Mouse (Mus musculus): Measurements from ENCODE around the gene Gm37240. TPM values are rescaled to one million over a fixed set of nuclear protein-coding genes. Genes with fewer than 3 reads are reported as not detected.
A peak's percentile ranks its signal among the peaks of the same experiment; 100 is the strongest.

Gene Gm37240
- polyA plus RNA-seq, 1 experiment from 2014 or later = 0.52 TPM

GRCm38 (mm10) chr3:84505193-84505592 lies 1382.1 kb downstream of the Gm37240 start:
- Histone ChIP-seq H3K4me1 (peaks cover 22% of the 10 kb centered on the region), H3K4me3 (no peak overlapping the region), H3K27ac (no peak overlapping the region), H3K36me3 (peaks cover 14% of the 10 kb centered on the region; the same call in 1 of the 2 replicates), H3K9me3 (replicated peaks) (no peaks in the 10 kb centered on the region), H3K27me3 (replicated peaks) (no peaks in the 10 kb centered on the region), H3K4me2 (no peak overlapping the region), H3K9ac (no peak overlapping the region)
- WGBS (ENCODE audit: insufficient replicate concordance) = 39% methylated on average over 4 of the region's 4 CpGs
- ATAC-seq = 0 out of 2 replicates have a peak, but pooled peaks have one; percentile 37

GRCm38 (mm10) chr3:84504291-84504690 lies 1383.0 kb downstream of the Gm37240 start:
- WGBS (ENCODE audit: insufficient replicate concordance) = 57% methylated on average over 8 of the region's 8 CpGs
- Histone ChIP-seq H3K36me3 (peaks cover 12% of the 10 kb centered on the region; the same call in 1 of the 2 replicates), H3K4me3 (no peak overlapping the region), H3K27ac (no peak overlapping the region), H3K4me2 (no peak overlapping the region), H3K9ac (no peak overlapping the region), H3K9me3 (replicated peaks) (no peaks in the 10 kb centered on the region), H3K4me1 (peaks cover 22% of the 10 kb centered on the region), H3K27me3 (replicated peaks) (no peaks in the 10 kb centered on the region)
- no peak for ATAC-seq

GRCm38 (mm10) chr3:84502101-84502500 lies 1385.2 kb downstream of the Gm37240 start:
- ATAC-seq = no peak
- Histone ChIP-seq H3K9me3 (replicated peaks) (no peaks in the 10 kb centered on the region), H3K27ac (no peak overlapping the region), H3K36me3 (peaks cover 11% of the 10 kb centered on the region; the same call in 1 of the 2 replicates), H3K27me3 (replicated peaks) (no peaks in the 10 kb centered on the region), H3K4me1 (peaks cover 22% of the 10 kb centered on the region), H3K4me3 (no peak overlapping the region), H3K4me2 (no peak overlapping the region), H3K9ac (no peak overlapping the region)
- WGBS (ENCODE audit: insufficient replicate concordance) = 77% methylated on average over 2 of the region's 2 CpGs

GRCm38 (mm10) chr3:84500491-84500890 lies 1386.8 kb downstream of the Gm37240 start:
- Histone ChIP-seq H3K9ac (no peak overlapping the region), H3K27ac (no peak overlapping the region), H3K4me1 (peaks cover 20% of the 10 kb centered on the region), H3K27me3 (replicated peaks) (no peaks in the 10 kb centered on the region), H3K4me3 (no peak overlapping the region), H3K36me3 (peaks cover 11% of the 10 kb centered on the region; the same call in 1 of the 2 replicates), H3K4me2 (no peak overlapping the region), H3K9me3 (replicated peaks) (no peaks in the 10 kb centered on the region)
- no peak for ATAC-seq
- WGBS (ENCODE audit: insufficient replicate concordance) = 86% methylated on average over 10 of the region's 10 CpGs

GRCm38 (mm10) chr3:84497718-84498117 lies 1389.6 kb downstream of the Gm37240 start:
- Histone ChIP-seq H3K4me1 (0 out of 2 replicates have a peak, but pooled peaks cover 6% of the 10 kb centered on the region), H3K36me3 (peaks cover 16% of the 10 kb centered on the region), H3K9ac (no peak overlapping the region), H3K4me3 (no peak overlapping the region), H3K27ac (no peak overlapping the region), H3K27me3 (replicated peaks) (no peaks in the 10 kb centered on the region), H3K9me3 (replicated peaks) (no peaks in the 10 kb centered on the region), H3K4me2 (no peak overlapping the region)
- ATAC-seq = no peak
- 82% methylated on average over 11 of the region's 11 CpGs for WGBS (ENCODE audit: insufficient replicate concordance)

GRCm38 (mm10) chr3:84492657-84493056 lies 1394.7 kb downstream of the Gm37240 start:
- 0 out of 2 replicates have a peak, but pooled peaks cover 8% of the 10 kb centered on the region for H3K4me1 ChIP-seq
- H3K9me3 ChIP-seq (replicated peaks) = no peaks in the 10 kb centered on the region
- H3K27ac ChIP-seq = no peak overlapping the region
- 69% methylated on average over 8 of the region's 8 CpGs for whole genome bisulfite sequencing (ENCODE audit: insufficient replicate concordance)
- peaks cover 13% of the 10 kb centered on the region for H3K36me3 ChIP-seq
- H3K4me2 ChIP-seq = no peak overlapping the region
- no peak for ATAC-seq
- no peak overlapping the region for H3K9ac ChIP-seq
- H3K27me3 ChIP-seq (replicated peaks) = no peaks in the 10 kb centered on the region
- no peak overlapping the region for H3K4me3 ChIP-seq

GRCm38 (mm10) chr3:84492148-84492547 lies 1395.2 kb downstream of the Gm37240 start:
- Histone ChIP-seq H3K27ac (no peak overlapping the region), H3K4me3 (no peak overlapping the region), H3K27me3 (replicated peaks) (no peaks in the 10 kb centered on the region), H3K4me2 (no peak overlapping the region), H3K9ac (no peak overlapping the region), H3K4me1 (0 out of 2 replicates have a peak, but pooled peaks cover 8% of the 10 kb centered on the region), H3K9me3 (replicated peaks) (no peaks in the 10 kb centered on the region), H3K36me3 (peaks cover 11% of the 10 kb centered on the region)
- ATAC-seq = no peak
- 28% methylated on average over 4 of the region's 4 CpGs for WGBS (ENCODE audit: insufficient replicate concordance)

- 73% methylated on average over 6 of the region's 6 CpGs for WGBS (ENCODE audit: insufficient replicate concordance)
- no peaks in the 10 kb centered on the region for H3K9me3 ChIP-seq (replicated peaks)
Observed at GRCm38 (mm10) chr3:84488716-84489115, 1398.6 kb downstream of the Gm37240 start.

GRCm38 (mm10) chr3:84484891-84485290 lies 1402.4 kb downstream of the Gm37240 start:
- Histone ChIP-seq H3K36me3 (no peaks in the 10 kb centered on the region), H3K4me3 (no peak overlapping the region), H3K9me3 (replicated peaks) (no peaks in the 10 kb centered on the region), H3K27me3 (replicated peaks) (peaks cover 29% of the 10 kb centered on the region), H3K9ac (no peak overlapping the region), H3K4me2 (no peak overlapping the region), H3K4me1 (peaks cover 16% of the 10 kb centered on the region), H3K27ac (no peak overlapping the region)
- WGBS (ENCODE audit: insufficient replicate concordance) = 68% methylated on average over 3 of the region's 3 CpGs
- no peak for ATAC-seq

More at GRCm38 (mm10) chr3:84488716-84489115, 1398.6 kb downstream of the Gm37240 start:
- ATAC-seq = no peak
- Histone ChIP-seq H3K27ac (no peak overlapping the region), H3K36me3 (peaks cover 10% of the 10 kb centered on the region), H3K4me2 (no peak overlapping the region), H3K9ac (no peak overlapping the region), H3K4me1 (0 out of 2 replicates have a peak, but pooled peaks cover 8% of the 10 kb centered on the region), H3K4me3 (no peak overlapping the region), H3K27me3 (replicated peaks) (no peaks in the 10 kb centered on the region)

GRCm38 (mm10) chr3:84484333-84484732 lies 1403.0 kb downstream of the Gm37240 start:
- no peak overlapping the region for H3K9ac ChIP-seq
- H3K4me2 ChIP-seq = no peak overlapping the region
- peaks cover 34% of the 10 kb centered on the region for H3K27me3 ChIP-seq (replicated peaks)
- no peaks in the 10 kb centered on the region for H3K9me3 ChIP-seq (replicated peaks)
- no peak overlapping the region for H3K4me3 ChIP-seq
- ATAC-seq = no peak
- WGBS (ENCODE audit: insufficient replicate concordance) = 68% methylated on average over 4 of the region's 4 CpGs
- H3K36me3 ChIP-seq = no peaks in the 10 kb centered on the region
- H3K4me1 ChIP-seq = peaks cover 21% of the 10 kb centered on the region
- no peak overlapping the region for H3K27ac ChIP-seq

GRCm38 (mm10) chr3:84482121-84482520 lies 1405.2 kb downstream of the Gm37240 start:
- Histone ChIP-seq H3K4me1 (peaks cover 42% of the 10 kb centered on the region), H3K27me3 (replicated peaks) (peaks cover 56% of the 10 kb centered on the region)
- no peak for ATAC-seq

GRCm38 (mm10) chr3:84481104-84481503 lies 1406.2 kb downstream of the Gm37240 start:
- peak overlapping the region; percentile 97 for H3K4me2 ChIP-seq
- peaks cover 53% of the 10 kb centered on the region for H3K4me1 ChIP-seq
- peak overlapping the region; percentile 91 for H3K27ac ChIP-seq
- H3K27me3 ChIP-seq (replicated peaks) = peaks cover 65% of the 10 kb centered on the region
- H3K9me3 ChIP-seq (replicated peaks) = no peaks in the 10 kb centered on the region
- no peak for ATAC-seq
- H3K9ac ChIP-seq = peak overlapping the region; percentile 94
- 3% methylated on average over 11 of the region's 11 CpGs for WGBS (ENCODE audit: insufficient replicate concordance)
- peak overlapping the region; percentile 78 for H3K4me3 ChIP-seq
- H3K36me3 ChIP-seq = peaks cover 4% of the 10 kb centered on the region

More at GRCm38 (mm10) chr3:84482121-84482520, 1405.2 kb downstream of the Gm37240 start:
- Histone ChIP-seq H3K9me3 (replicated peaks) (no peaks in the 10 kb centered on the region), H3K36me3 (no peaks in the 10 kb centered on the region), H3K9ac (no peak overlapping the region), H3K4me3 (no peak overlapping the region), H3K27ac (no peak overlapping the region), H3K4me2 (no peak overlapping the region)
- 87% methylated on average over 6 of the region's 6 CpGs for WGBS (ENCODE audit: insufficient replicate concordance)
